Mouse (Mus musculus): ENCODE results near the gene Spock1. TPM values are rescaled to one million over a fixed set of nuclear protein-coding genes. Genes with fewer than 3 reads are reported as not detected.

Spock1 gene
- polyA plus RNA-seq, 1 experiment, result 0.23 TPM

- Histone ChIP-seq H3K36me3 (ENCODE audit: control insufficient read depth, insufficient read depth, low read length) (no peaks in the 10 kb centered on the region), H3K4me1 (ENCODE audit: control insufficient read depth, insufficient read depth, insufficient read length, low read length) (no peaks in the 10 kb centered on the region), H3K27ac (ENCODE audit: insufficient read depth, low read depth, low read length) (no peak overlapping the region), H3K4me3 (ENCODE audit: low read depth, low read length) (no peak overlapping the region), H3K27me3 (ENCODE audit: control insufficient read depth, insufficient read depth, low read length) (no peaks in the 10 kb centered on the region)
- WGBS, result 73% methylated on average over 8 of the region's 8 CpGs
- TF ChIP-seq CTCF (IDR thresholded peaks at IDR 0.05; ENCODE audit: extremely low read depth, insufficient read length, insufficient replicate concordance, low read depth, low read length), result no peak
- no peak for TF ChIP-seq POLR2A (IDR thresholded peaks at IDR 0.05; ENCODE audit: low read depth, low read length)
These were observed 121.9 kb downstream of the Spock1 start for GRCm38 (mm10) chr13:57786278-57786677.

GRCm38 (mm10) chr13:57782975-57783374 is 125.2 kb downstream of the Spock1 start:
- Histone ChIP-seq H3K4me1 (ENCODE audit: control insufficient read depth, insufficient read depth, insufficient read length, low read length) (no peaks in the 10 kb centered on the region), H3K4me3 (ENCODE audit: low read depth, low read length) (no peak overlapping the region), H3K27ac (ENCODE audit: insufficient read depth, low read depth, low read length) (no peak overlapping the region), H3K36me3 (ENCODE audit: control insufficient read depth, insufficient read depth, low read length) (no peaks in the 10 kb centered on the region), H3K27me3 (ENCODE audit: control insufficient read depth, insufficient read depth, low read length) (no peaks in the 10 kb centered on the region)
- TF ChIP-seq CTCF (IDR thresholded peaks at IDR 0.05; ENCODE audit: extremely low read depth, insufficient read length, insufficient replicate concordance, low read depth, low read length), result no peak
- no peak for TF ChIP-seq POLR2A (IDR thresholded peaks at IDR 0.05; ENCODE audit: low read depth, low read length)
- 59% methylated on average over 12 of the region's 12 CpGs for WGBS

- TF ChIP-seq POLR2A (IDR thresholded peaks at IDR 0.05; ENCODE audit: low read depth, low read length) (no peak), CTCF (IDR thresholded peaks at IDR 0.05; ENCODE audit: extremely low read depth, insufficient read length, insufficient replicate concordance, low read depth, low read length) (no peak)
- Histone ChIP-seq H3K36me3 (ENCODE audit: control insufficient read depth, insufficient read depth, low read length) (no peaks in the 10 kb centered on the region), H3K27me3 (ENCODE audit: control insufficient read depth, insufficient read depth, low read length) (no peaks in the 10 kb centered on the region), H3K27ac (ENCODE audit: insufficient read depth, low read depth, low read length) (no peak overlapping the region), H3K4me1 (ENCODE audit: control insufficient read depth, insufficient read depth, insufficient read length, low read length) (no peaks in the 10 kb centered on the region), H3K4me3 (ENCODE audit: low read depth, low read length) (no peak overlapping the region)
- WGBS, result 86% methylated on average over 6 of the region's 6 CpGs
These were observed 126.0 kb downstream of the Spock1 start for GRCm38 (mm10) chr13:57782107-57782561.

DNA sequence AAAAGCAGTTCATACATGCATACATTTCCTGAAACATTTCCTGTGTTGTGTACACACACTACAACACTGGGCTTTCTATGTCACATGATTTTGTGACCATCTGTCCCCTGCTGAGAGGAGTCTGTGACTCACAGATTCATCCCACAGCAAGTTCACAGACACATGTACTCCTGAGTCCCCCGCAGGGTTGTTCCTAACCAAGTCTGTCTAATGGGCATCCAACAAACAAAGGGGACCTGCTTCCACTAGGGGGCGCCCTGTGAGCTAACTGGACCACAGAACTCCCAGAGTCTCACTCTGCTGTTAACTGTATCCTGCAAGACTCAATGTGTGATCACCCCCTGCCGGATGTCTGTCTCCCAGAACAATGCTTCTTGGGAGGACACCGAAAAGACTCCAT is 129.0 kb downstream of the Spock1 start:
- TF ChIP-seq CTCF (IDR thresholded peaks at IDR 0.05; ENCODE audit: extremely low read depth, insufficient read length, insufficient replicate concordance, low read depth, low read length) (no peak), POLR2A (IDR thresholded peaks at IDR 0.05; ENCODE audit: low read depth, low read length) (no peak)
- 77% methylated on average over 4 of the region's 4 CpGs for WGBS

GRCm38 (mm10) chr13:57778524-57778923 is 129.6 kb downstream of the Spock1 start:
- Histone ChIP-seq H3K36me3 (ENCODE audit: control insufficient read depth, insufficient read depth, low read length) (no peaks in the 10 kb centered on the region), H3K27me3 (ENCODE audit: control insufficient read depth, insufficient read depth, low read length) (no peaks in the 10 kb centered on the region), H3K4me1 (ENCODE audit: control insufficient read depth, insufficient read depth, insufficient read length, low read length) (no peaks in the 10 kb centered on the region), H3K27ac (ENCODE audit: insufficient read depth, low read depth, low read length) (no peak overlapping the region), H3K4me3 (ENCODE audit: low read depth, low read length) (no peak overlapping the region)
- 59% methylated on average over 3 of the region's 3 CpGs for WGBS
- TF ChIP-seq POLR2A (IDR thresholded peaks at IDR 0.05; ENCODE audit: low read depth, low read length) (no peak), CTCF (IDR thresholded peaks at IDR 0.05; ENCODE audit: extremely low read depth, insufficient read length, insufficient replicate concordance, low read depth, low read length) (no peak)

More for the DNA sequence above, 129.0 kb downstream of the Spock1 start:
- no peaks in the 10 kb centered on the region for H3K27me3 ChIP-seq (ENCODE audit: control insufficient read depth, insufficient read depth, low read length)
- H3K27ac ChIP-seq (ENCODE audit: insufficient read depth, low read depth, low read length), result no peak overlapping the region
- H3K4me1 ChIP-seq (ENCODE audit: control insufficient read depth, insufficient read depth, insufficient read length, low read length), result no peaks in the 10 kb centered on the region
- H3K36me3 ChIP-seq (ENCODE audit: control insufficient read depth, insufficient read depth, low read length), result no peaks in the 10 kb centered on the region
- no peak overlapping the region for H3K4me3 ChIP-seq (ENCODE audit: low read depth, low read length)

- TF ChIP-seq POLR2A (IDR thresholded peaks at IDR 0.05; ENCODE audit: low read depth, low read length) (no peak), CTCF (IDR thresholded peaks at IDR 0.05; ENCODE audit: extremely low read depth, insufficient read length, insufficient replicate concordance, low read depth, low read length) (no peak)
- 79% methylated on average over 6 of the region's 6 CpGs for WGBS
These were observed 136.1 kb downstream of the Spock1 start for GRCm38 (mm10) chr13:57771998-57772397.

DNA sequence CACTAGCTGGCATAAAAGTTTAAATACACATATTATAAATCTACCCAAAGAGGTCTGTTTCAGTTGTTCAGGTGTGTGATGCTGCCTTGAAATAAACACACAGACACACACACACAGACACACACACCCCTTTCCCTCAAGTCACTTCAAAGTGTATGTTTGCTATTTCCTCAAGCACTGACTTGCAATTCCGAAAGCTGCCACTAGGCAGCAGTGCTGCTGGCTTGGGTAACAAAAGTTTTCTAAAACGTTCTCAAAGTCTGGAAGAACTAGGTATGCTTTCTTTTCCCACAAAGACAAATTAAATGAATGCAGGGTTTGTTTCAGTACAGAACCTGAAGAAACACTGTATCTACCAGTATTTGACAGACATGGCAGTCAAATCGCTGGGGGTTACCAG is 141.4 kb downstream of the Spock1 start:
- Histone ChIP-seq H3K27ac (ENCODE audit: insufficient read depth, low read depth, low read length) (no peak overlapping the region), H3K4me1 (ENCODE audit: control insufficient read depth, insufficient read depth, insufficient read length, low read length) (no peaks in the 10 kb centered on the region), H3K27me3 (ENCODE audit: control insufficient read depth, insufficient read depth, low read length) (no peaks in the 10 kb centered on the region), H3K4me3 (ENCODE audit: low read depth, low read length) (no peak overlapping the region), H3K36me3 (ENCODE audit: control insufficient read depth, insufficient read depth, low read length) (no peaks in the 10 kb centered on the region)
- WGBS, result 56% methylated on average over 3 of the region's 3 CpGs
- TF ChIP-seq CTCF (IDR thresholded peaks at IDR 0.05; ENCODE audit: extremely low read depth, insufficient read length, insufficient replicate concordance, low read depth, low read length), result no peak
- no peak for TF ChIP-seq POLR2A (IDR thresholded peaks at IDR 0.05; ENCODE audit: low read depth, low read length)

More at GRCm38 (mm10) chr13:57771998-57772397, 136.1 kb downstream of the Spock1 start:
- no peaks in the 10 kb centered on the region for H3K36me3 ChIP-seq (ENCODE audit: control insufficient read depth, insufficient read depth, low read length)
- no peaks in the 10 kb centered on the region for H3K27me3 ChIP-seq (ENCODE audit: control insufficient read depth, insufficient read depth, low read length)
- no peak overlapping the region for H3K4me3 ChIP-seq (ENCODE audit: low read depth, low read length)
- H3K27ac ChIP-seq (ENCODE audit: insufficient read depth, low read depth, low read length), result no peak overlapping the region
- H3K4me1 ChIP-seq (ENCODE audit: control insufficient read depth, insufficient read depth, insufficient read length, low read length), result no peaks in the 10 kb centered on the region

Data from small intestine, adult 2 months (tissue).